Mouse (Mus musculus) gastrocnemius, postnatal 25 days (tissue): ENCODE results near the gene Pfkm. TPM values are rescaled to one million over a fixed set of nuclear protein-coding genes. Genes with fewer than 3 reads are reported as not detected.

Experiments
- DNase-seq: peaks from one replicate; pipeline ENCODE4 v3.0.0; 2022
- total RNA-seq, 2 experiments: library from RNA; stranded (reverse); gene quantifications; 1 replicate in 1 of 2; 2 replicates in 1 of 2; pipeline ENCODE4 v1.2.3; 2021

The Pfkm gene
- total RNA-seq, 2 experiments from 2014 or later = 2,083 to 2,117 TPM

DNA sequence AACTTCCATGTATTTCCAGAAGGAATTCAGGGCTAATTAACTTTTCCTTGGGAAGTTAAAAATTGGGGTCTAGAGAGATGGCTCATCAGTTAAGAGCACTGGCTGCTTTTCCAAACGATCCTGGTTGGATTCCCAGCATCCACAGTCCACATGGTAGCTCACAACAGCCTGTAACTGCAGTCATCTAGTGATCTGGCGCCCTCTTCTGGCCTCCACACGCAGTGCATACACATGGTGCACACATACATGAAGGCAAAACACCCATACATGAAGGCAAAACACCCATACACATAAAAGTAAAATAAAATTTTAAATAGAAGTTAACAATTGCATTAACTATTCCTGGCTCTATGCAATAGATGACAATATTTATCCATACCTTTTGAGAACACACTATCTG, 4.6 kb downstream of the Pfkm start:
- no peak for DNase-seq

DNA sequence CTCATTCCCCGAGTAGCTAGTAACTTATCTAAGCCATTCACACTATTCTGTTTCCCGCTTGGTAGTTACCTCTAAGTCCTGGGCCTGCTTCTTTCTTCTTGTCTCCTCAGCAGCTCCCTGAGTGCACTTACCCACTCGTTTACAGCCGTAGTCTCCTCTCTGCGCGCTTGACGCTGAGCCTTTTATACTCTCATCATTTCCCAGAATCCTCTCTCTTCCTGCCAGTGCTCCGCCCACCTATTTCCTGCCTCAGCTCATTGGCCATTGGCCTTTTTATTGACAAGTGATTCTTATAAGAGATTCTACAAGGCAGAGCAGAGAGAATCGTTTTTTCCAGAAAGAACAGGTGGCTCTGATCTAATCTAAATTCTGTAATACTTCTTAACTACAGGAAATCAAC, 6.1 kb downstream of the Pfkm start:
- DNase-seq = no peak

DNA sequence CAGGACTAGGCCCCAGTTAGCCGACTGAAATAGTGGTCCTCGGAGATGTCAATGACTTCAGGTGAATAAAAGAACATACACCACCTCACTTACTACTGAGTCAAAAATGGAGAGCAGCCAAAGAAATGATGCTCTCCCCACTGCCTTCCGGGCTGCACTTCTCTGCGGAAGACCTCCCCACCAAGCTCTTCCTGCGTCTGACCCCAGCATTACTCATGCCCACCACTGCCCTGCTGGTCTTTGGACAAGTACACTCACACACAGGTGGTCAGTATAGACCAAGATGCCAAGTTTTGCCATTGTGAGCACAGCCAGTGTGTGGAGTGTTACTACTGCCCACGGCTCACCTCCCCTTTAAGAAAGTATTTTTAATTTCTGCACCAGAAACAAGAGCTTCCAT, 10.0 kb downstream of the Pfkm start:
- DNase-seq = no peak

DNA sequence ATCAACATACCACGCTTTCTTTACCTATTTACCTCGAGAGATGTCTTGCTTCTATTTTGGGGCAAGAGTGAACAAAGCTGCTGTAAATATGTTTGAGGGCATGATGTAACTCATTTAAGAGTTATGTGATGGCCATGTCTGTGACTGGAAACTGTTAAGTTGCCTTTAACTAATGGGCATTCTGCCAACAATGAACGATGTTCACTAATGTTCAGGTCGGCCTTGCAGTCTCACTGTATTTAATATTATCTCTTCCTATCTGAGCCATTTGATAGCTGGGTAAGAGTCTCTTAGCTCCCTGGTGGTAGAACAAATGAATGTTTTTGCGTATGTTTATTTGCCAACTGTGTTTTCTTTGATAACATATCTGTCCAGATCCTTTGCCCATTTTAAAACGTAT, 14.1 kb downstream of the Pfkm start:
- DNase-seq = no peak

DNA sequence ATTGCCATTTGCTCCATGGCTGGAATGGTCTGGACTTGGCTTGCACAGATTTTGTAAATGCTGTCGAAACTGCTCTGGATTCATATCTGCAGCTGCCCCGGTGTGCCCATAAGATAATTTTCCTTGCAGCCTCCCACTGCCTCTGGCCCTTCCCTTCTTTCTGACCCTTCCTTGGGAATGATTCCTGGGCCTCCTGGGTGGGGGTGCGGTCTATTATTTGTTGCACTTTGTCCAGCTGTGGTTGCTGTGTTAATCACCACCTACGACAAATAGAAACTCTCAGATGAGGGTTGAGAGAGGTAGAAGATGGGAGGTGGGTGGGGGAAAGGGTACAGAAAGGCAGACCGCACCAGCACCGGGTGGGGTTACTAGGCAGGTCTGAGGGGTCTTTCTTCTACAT, 14.8 kb downstream of the Pfkm start:
- no peak for DNase-seq

DNA sequence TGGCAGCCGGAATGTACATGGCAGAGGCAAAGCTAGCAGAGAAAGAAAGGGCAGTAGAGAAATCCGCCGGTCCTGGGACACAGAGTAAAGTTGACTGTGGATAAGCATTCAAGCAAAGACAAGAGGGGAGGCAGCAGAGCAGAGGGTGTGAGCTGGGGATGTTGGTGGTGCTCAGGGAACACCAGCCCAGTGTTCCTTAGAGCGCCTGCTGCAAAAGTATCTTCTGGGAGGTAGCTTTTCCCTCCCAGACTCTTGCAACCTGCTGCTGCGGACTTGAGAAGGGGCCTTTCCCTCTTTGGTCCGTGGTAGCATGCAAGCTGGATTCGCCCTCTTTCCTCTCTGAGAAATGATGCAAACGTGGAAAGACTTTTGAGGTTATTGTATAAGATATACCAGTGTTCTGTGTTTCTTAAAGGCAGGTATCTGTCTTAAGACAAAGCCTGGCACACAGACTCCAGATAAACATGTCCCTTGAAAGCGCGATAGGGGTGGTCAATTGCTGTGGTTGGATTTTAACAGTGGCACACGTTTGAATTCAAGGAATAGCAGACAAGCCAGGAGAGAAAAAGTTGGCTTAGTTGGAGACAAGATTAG, 15.4 kb downstream of the Pfkm start:
- no peak for DNase-seq

DNA sequence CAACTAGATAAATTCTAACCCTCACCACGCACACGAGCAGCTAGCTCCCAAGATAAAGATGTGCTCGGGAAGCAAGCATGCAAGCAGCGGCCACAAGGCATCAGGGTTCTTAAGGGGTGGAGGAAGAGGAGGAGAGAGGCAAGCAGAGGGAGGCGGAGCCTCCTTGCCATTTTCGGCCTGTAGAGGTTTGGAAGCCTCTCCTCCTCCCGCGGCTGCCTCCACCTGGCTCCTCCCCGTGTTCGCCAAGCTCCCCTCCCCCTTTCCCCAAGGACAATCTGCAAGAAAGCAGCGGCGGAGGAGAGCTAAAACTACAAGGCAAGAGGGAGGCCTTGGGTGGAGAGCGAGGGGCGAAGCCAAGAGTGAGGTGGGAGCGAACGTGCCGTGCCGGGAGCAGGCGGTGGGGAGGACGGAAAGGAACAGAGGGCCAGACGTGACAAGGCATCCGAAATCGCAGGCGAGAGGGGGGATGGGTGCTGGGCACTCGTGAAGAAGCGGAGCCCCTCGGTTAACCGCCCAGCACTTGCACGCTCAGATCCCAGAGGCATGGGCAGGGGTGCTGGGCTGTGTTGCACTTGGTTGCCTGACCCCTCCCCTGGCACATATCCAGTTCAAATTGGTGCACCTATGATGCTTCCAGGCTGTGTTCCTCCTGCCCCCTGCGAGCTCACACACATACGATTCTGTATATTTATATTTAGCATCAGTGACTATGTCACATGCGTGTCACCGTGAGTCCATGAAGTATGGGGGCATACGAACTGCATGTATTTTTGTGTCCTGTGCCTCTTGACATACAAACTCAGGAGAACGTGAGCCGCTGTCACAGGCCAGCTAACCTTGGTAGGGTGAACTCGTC, 16.1 kb downstream of the Pfkm start:
- DNase-seq = peak; percentile 90

DNA sequence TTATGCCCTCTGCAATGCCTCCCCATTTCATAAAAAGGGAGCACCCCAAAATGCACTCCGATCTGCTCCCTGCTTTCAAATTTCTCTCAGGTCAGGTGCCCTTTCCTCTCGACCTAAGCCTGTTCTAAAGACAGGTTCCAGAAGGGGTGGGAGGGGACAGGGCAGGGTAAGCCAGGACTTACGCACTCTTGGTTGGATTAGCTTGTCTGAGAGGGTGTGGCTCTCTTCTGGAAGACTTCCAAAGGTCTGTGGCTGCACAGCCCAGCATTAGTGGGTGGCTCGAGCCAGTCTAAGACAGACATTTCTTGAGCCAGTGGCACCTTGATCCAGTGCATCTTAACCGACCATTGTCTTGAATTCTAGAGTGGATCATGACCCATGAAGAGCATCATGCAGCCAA, 19.4 kb downstream of the Pfkm start:
- peak; percentile 74 for DNase-seq

DNA sequence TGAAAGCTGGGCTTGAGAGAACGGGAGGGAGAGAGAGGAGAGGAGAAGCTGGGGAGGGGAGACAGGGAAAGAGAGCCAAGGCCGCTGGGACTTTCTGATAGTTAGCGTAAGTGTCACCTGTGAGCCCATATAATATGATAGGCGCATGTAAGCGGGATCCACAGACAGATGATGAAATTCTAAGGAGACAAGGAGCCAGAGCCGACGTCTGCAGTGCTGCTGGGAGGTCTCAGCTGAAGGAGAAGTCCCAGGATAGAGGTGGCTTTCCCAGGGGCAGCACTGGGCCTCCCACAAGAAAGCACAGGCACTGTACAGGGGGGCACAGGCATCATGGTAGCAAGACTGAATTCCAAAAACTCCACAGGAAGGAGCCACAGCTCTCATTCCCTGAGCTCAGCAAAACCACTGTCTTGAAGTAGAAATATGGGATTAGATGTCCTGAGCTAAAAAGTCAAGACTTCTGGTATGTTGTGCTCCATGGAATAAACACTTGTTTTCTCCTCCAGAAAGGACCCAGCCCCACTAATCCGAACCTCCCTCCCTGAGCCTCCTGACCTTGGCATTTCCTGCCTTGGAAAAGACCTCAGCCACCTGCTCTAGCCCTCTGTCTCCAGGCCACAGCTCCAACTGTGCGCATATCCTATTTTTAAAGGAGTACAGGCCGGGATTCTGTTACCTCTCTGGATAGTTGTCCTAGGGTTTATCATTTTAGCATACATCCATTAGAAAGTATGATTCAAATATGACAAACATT, 21.9 kb downstream of the Pfkm start:
- peak; percentile 46 for DNase-seq

DNA sequence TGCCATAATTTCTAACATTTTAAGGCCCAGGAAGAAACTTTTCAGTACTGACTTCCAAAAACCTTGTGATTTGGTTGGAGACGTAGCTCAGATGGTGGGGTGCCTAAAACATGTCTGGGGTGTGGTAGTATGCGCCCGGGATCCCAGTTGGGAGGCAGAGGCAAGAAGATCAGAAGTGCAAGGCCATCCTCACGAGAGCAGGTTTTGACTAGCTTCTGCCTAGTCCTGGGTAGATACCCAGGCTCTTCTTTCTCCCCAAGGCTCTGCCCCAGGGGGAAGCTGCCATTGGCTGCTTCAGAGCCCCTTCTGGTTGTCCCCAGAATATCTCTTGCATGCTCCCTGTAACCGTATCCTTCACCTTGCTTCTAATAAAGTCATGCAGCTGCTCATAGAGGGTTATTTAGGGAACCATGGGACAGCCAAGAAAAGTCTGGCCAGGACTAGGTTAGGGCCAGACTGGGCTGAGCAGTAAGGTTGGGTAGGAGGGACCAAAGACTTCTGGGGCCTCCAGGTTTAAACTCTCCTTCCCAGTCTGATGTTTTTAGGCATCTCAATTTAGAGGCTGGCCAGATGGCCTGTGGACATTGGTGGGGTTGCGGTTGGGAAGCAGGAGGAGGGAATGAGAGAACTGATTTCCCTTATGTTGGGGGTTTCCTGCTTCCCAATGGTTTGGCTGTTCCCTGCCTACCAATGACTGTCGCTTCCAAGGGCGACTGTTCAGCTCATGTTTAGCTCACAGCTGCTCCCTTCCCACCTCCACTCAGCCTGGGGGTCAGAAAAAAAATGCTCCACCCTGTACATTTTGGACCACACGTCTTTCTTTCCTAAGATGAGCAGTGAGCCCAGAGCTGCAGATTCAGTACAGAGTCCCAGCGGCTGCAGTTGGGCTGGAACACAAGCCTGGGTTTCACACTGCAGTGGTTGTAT, 22.7 kb downstream of the Pfkm start:
- peak; percentile 78 for DNase-seq

DNA sequence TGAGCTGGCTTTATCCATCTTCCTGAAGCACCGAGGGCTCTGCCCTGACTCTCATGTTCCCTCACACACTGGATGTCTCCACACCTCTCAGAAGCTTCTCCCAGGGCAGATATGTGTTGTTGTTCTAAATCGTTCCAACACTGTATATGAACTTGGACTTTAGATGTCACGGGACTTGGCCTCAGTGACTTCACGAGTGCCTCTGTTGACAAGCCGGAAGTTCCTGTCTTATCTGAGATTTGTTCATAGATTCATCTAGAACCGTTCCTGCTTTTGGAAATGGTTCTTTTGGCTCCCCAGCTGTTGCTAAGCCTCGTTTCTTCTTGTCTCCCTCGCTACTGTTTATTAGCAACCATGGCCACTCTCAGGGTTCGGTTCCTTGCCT, 23.4 kb downstream of the Pfkm start:
- no peak for DNase-seq

DNA sequence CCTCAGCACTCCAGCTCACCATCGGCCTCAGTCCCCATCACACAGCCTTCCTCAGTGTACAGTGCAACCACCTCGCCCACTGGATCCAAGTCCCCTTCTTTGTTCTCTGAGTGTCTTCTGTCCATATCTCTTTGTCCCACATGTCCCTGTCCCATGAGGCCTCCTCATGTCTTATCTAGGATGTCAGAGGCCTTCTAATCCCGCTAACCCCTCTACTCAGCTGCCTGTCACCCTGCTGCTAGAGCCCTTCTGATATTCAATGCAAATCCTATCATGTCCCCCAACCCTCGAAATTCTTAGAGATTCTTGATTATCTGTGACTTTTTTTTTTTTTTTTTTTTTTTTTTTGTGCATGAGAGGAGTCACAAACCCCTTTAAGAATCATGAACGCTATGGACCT, 23.9 kb downstream of the Pfkm start:
- DNase-seq = no peak

DNA sequence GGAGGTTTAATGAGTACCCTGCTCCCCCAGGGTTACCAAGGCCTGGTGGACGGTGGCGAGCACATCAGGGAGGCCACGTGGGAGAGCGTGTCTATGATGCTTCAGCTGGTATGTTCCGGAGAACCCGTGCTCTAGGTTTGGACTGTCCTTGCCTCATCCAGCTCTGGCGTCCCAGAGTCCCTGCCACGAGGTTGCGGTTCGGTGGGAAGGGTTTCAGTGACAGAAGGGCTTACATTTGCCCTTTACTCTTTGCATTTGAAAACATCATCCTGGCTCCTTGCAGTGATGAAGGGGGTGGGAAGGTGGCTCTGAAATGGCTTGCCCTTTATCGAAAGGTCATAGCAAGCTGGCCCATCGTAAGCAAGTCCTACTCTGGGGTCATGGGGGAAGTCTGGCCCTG, 27.0 kb downstream of the Pfkm start:
- DNase-seq = peak; percentile 76

DNA sequence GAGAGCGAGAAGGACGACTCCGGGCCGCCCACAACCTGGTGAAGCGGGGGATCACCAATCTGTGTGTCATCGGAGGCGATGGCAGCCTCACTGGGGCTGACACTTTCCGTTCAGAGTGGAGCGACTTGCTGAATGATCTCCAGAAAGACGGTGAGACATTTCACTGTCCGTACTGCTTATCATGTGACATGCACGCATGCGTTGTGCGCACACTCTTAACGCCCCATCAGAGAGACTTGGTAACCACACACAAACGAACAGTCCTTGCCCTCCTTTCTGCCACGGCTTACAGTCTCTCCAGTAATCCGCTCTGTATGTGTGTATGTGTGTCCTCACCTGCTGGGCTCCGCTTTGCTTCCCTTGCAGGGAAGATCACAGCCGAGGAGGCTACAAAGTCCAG, 28.4 kb downstream of the Pfkm start:
- DNase-seq = no peak

DNA sequence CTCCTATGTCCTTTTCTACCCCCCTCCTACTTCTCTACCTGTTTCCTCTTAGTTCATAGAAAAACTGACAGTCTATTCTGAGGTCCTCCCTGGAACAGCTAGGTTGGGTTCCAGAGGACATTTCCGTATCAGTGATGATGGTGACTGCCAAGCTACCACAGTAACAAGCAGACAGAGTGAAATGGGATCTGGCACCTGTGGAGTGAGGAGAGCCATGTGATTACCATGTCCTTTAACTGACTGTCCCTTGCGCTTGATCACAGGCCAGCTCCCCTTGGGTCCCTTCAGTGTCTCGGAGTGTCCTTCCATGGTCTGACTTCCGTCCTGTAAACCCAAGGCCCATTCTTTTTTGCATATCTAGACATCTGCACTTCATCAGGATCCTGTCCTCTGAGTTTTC, 38.6 kb downstream of the Pfkm start:
- peak; percentile 78 for DNase-seq

DNA sequence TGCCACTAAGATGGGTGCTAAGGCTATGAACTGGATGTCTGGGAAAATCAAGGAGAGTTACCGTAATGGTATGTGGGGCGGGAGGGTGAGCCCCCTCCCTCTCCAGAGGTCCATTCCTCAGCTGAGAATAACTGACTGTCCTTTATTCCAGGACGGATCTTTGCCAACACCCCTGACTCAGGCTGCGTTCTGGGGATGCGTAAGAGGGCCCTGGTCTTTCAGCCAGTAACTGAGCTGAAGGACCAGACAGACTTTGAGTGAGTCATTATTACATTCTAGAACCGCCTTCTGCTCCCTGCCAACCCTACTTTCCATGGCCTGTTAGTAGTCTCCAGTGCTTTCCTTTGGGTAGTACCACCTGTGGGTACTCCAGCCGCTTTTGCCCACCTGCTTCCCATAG, 39.1 kb downstream of the Pfkm start:
- no peak for DNase-seq

DNA sequence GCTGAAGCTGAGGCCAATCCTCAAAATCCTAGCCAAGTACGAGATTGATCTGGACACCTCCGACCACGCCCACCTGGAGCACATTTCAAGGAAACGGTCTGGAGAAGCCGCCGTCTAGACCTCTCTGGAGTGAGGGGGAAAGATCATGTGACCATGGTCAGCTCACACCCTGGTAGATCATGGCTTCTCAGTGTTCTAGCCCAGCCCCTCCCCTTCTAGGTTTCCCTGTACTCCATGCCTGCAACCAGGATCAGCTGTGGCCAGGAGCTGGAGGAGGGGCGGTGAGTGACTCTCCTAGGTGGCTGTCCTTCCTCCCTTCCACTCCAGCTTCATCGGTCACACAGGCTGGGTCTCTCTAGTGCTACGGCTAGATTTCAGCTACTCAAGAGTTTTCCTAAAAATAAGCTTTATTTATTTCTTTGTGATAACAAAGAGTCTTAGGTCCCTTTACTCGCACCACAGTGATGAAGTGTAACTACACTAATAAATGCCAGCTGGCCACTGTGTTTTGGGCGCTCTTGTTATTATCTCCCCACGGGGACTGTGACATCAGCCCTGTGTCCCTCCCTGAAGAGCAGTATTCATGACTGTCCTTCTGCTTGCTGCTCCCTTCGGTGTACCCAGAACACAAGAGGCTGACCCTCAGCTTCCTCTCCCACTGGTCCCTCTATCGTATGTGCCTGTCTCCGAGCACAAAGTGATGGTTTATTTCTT, 39.7 kb downstream of the Pfkm start:
- DNase-seq = no peak

DNA sequence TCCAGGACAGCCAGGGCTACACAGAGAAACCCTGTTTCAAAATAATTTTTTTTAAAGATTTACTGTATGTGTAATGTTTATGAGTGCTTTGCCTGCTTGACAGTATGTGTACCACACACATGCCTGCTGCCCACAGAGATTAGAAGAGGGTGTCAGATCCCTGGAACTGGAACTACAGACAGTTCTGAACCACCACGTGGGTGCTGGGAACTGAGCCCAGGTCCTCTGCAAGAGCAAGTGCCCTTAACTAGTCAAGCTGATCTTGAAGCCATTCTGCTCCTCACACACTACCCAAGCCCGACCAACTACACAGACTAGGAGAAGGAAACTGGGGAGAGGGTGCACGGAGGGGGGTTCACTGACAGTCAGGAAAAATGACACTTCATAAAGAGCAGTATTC, 41.1 kb downstream of the Pfkm start:
- DNase-seq = no peak

DNA sequence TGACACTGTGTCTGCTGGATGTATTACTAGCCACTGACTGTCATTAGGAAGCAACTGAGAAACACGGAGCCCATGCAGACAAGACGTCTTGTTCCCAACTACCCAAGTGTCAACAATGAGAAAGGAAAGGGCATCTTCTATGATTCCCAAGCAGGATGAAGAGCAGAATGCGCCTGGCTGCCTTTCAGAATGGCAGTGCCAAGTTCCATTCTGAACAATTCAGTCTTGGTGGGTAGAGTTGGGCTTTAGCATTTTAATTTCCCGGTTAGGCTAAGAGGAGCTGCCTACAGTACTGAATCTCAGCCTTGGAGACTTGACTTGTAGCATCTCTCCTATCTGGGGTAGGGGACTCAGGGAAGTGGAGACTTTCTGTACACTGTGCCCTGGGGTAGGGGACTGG, 41.6 kb downstream of the Pfkm start:
- DNase-seq = no peak

DNA sequence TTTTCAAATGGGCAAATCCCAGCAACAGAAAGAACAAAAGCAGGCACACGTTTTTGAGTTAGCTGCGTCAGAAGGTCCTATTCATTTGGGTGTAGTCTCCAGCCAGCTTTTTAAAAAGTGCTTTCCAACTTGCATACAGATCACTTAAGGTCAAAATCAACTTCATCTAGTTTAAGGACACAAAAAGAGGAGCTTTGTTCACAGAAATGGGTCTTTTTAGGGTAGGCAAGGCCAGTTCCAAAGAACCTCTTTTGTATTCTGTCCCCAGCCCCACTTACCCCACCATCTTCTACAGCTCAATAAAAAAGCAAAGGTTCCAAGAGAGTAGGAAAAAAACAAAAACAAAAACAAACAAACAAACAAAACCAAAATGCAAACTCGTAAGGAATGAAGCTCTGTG, 42.3 kb downstream of the Pfkm start:
- DNase-seq = no peak

DNA sequence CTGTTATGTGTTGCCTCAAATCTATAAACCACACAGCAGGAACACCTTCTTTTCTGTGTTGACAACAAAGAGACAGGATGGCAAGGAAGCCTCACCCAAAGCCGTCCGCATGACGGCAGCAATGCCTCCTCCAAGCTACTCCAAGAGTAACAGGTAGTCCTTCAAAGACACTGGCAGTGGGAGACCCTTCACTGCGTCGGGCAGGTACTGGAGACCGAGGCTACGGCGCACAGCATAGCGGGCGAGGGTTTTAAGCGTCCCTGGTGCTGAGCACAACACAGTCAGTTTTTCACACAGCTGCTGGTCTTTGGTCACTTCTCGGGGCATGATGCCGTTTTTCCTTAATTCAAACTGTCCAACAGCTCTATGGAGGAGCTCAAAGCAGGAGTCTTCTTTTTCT, 43.3 kb downstream of the Pfkm start:
- no peak for DNase-seq

DNA sequence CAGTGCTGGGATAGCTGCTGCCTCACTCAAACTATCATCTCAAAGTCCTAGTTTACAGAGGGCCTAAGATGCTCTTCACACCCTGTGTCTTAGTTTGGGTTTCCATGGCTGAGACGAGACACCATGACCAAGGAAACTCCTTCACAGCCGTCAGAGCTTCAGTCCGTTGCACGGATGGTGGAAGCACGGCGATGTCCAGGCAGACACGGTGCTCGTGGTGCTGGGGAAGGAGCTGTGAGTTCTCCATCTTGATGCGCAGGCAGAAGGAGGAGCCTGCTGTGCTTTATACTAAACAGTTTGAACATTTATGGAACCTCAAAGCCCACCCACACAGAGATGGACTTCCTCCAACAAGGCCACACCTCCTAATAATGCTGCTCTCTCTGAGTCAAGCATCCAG, 44.5 kb downstream of the Pfkm start:
- no peak for DNase-seq
